Mouse (Mus musculus) yolk sac, embryonic 10.5 days (tissue): ENCODE data around the gene Tamm41.

Experiments used
- DNase-seq: peaks from one replicate; pipeline ENCODE4 v3.0.0-alpha.2; 2017; ENCODE audit warnings: low spot score

Gene Tamm41

GRCm38 (mm10) chr6:115027485-115027992 lies 10.1 kb downstream of the Tamm41 start:
- no peak for DNase-seq

GRCm38 (mm10) chr6:115022876-115023275 lies 14.8 kb downstream of the Tamm41 start:
- no peak for DNase-seq

DNA sequence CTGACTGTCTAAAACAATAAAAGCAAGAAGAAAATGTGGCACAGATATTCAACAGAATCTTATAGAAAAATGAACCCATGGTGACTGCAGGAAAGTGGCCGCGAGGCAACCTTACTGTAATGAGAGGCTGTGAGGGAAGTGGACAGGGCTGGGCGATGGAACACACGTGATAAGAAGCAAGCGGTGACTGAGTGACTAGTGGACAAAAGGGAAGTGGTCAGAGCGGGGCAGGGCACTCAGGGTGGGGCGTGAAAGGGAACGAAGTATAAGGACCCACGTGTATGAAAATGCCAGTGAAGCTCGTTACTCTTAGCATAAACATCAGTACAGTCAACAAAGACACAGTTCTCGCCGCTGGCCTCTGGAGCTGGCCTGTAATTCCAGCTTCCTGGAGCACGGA lies 22.2 kb downstream of the Tamm41 start:
- DNase-seq = no peak

DNA sequence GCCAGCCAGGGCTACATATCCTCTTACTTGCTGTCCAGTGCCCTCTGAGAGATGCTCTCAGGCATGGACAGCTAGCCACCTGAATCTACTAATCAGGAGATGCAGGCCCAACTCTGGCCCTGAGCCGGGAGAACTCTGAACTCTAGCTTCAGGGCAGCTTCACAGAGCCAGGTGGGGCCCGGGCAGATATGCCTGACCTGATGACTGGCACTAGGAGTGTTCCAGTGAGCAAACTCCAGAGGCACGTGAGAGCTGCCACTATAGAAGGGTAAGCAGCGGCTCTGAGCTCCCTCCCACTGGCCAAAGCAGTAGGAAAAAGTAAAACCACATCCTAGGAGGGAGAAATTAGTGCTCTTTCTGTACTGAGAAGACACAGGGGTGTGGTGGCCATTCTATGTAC lies 24.1 kb downstream of the Tamm41 start:
- DNase-seq = no peak

DNA sequence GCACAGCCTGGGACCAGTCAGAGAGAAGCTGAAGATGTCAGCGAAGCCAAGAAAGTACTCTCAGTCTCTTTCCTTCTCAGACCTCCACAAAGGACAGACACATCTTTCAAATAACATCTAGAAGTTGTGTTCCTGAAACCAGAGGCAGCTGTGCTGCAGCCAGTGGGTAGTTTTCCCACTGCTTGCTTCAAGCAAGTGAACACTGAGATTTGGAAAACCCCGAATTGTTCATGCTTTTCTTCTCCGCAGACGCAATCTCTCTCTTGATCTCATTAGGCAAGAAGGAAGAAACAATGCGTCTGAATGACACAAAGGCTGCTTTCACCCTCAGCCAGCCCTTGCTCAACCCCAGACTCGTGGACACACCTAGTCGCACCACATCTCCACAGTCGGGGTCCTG lies 25.9 kb downstream of the Tamm41 start:
- no peak for DNase-seq

DNA sequence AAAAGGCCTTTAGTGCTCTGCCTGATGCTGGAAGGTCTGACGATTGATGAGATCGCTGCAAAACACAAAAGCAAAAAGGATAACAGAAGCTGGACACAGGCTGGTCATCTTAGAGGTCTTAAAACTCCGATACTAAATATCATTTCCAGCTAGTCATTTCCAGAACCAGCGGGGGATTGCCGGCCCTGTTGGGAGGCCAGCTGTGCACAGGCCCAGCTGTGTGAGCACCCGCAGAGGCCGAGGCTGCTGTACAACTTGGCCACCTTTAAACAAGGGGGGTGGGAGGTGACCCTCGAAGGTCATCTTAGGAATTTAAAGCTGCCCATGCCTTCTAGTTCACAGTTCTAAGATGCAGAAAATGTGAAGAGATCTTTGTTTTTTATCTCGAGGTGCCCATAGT lies 26.9 kb downstream of the Tamm41 start:
- DNase-seq = no peak

- DNase-seq = no peak
Observed at GRCm38 (mm10) chr6:115010304-115010703, 27.4 kb downstream of the Tamm41 start.

DNA sequence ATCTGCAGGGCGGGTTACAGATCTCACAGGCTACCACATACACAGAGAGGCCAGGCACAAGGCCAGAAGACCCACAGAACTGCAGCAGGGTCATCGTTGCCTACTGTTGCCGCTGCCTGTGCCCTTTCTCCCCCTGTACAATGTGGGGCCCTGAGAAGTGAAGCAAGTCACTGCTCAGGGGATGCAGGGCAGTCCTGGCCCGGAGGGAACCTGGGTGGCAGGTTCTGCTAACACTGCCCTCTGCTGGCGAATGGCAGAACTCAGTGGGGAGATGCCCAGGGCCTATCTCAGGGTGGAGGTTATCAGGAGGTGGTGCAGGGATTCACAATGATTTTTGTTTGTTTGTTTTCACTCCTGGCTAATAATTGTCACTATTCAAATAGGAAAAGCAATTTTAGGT lies 29.9 kb downstream of the Tamm41 start:
- peak; percentile 29 for DNase-seq

GRCm38 (mm10) chr6:115006948-115007347 lies 30.7 kb downstream of the Tamm41 start:
- peak; percentile 48 for DNase-seq

DNA sequence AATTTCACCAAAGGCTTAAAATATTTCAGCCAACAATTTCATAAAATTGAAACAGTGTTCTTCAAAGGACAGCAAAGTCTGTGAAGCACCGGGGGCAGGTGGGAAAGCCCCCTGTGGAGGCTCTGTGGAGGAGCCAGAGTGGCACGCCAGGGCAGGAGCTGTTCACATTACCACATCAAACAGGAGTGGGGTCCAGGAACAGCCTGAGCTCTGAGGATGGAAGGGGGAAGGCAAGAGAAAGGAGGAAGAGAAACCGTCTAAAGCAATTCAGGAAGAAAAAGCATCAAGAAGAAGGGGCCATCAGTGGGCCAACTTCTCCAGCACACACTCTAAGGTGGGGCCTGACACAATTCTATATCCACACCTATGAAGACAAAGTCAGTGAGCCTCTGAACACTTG lies 31.6 kb downstream of the Tamm41 start:
- no peak for DNase-seq

DNA sequence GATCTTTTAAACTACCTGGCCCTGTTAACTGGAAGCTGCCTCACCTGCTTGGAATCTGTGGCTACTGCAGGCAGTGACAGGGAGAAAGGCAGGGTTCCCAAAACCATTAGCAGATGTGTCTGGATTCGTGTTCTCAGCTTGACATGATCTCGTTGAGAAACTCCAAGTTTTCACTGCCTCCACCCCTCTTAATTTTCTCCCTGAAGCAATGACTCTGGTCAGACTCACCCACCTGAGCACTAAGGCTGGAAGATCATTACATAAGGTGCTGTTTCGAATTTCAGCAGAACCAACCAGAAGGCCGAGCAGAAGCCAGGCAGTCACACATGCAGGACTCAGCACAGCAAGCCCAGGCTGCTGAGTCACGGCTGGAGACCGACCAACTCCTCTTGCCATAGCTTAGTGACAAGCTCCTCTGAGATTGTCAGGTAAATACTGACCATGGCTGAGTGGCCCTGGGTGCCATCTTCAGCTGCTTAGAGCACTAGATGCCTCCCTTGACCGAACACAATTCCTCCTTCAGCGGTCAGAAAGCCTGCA lies 32.3 kb downstream of the Tamm41 start:
- DNase-seq = no peak

DNA sequence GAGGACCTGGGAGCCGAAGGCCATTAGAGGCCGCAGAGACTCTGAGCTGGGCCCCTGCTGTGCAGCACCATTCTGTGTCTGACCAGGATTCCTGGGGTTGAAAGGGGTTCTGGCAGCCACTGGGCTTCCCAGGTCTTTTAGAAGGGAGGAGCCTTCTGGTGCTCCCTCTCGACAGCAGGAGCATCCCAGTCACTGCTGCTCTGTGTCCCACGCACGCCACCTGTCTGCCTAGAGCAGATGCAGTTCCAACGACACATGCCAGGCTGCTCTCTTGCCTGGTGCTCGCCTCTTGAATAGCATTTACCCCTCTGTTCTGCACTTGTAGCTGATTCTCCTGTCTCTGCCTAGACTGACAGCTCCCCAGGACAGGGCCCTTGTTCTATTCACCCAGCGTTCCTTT lies 33.0 kb downstream of the Tamm41 start:
- DNase-seq = no peak

DNA sequence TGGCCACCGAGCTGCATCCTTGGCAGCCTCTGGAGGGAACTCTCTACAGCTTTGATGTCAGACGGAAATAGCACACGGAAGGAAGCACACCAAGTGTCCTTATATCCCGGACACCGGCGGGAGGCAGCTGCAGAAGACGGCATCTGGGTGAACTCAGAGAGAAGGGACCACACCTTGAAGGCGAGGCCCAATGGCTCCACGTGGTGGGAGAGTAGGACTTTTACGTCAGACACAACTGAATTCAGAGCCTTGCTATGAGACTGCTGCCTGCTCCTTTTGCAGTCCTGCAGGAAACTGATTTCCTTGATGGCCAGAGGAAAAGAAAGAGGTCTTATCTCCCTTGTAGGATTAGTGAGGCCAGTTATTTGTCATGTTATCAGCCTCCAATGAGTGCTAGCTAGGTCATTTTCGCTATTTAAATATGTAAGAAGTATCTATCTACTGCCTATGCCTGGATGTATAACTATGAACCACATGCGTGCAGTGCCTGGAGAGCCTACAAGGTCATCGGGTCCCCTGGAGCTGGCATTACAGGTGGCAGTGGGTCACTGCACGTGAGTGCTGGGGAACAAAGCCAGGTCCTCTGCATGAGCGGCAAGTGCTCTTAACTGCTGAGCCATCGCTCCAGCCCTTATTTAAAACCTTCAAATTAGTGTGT lies 39.2 kb downstream of the Tamm41 start:
- DNase-seq = no peak

DNA sequence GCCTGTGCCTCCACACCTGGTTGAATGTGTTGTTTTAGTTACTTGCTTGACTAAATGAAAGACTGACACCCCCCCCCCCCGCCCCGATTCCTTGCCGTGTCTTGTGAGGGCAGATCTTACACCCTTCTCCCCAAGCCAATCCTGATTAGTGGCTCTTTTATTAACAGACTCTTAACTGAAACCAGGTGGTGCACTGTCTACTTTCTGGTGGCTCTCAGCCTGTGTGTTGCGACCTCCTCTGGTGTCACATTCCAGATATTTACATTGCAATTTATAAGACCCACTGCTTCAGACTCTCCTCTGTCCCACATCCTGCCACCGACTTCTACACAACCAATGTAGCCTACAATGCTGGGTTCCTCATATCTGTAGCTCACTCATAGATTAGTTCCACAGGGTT lies 40.2 kb downstream of the Tamm41 start:
- DNase-seq = no peak

- no peak for DNase-seq
Observed at GRCm38 (mm10) chr6:114996910-114997309, 40.8 kb downstream of the Tamm41 start.

GRCm38 (mm10) chr6:114994079-114994478 lies 43.6 kb downstream of the Tamm41 start:
- DNase-seq = no peak

DNA sequence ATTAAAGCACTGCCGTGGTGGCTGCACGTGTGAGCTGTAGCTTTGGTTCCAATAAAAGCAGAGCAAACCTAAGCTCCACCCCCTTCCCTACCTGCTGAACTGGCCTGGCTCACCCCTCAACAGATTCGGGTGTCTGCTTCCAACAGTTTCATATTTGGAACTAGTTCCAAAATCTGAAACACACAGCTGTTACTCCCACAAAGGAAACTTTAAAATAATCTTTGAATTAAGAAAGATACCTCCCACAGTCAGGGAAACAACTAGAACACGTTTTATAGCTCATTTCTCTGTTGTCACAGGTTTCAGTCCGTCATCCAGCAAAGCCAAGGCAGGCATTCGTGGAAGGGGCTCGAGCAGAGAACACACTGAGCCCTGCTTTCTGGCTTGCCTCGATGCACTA lies 44.0 kb downstream of the Tamm41 start:
- DNase-seq = no peak

DNA sequence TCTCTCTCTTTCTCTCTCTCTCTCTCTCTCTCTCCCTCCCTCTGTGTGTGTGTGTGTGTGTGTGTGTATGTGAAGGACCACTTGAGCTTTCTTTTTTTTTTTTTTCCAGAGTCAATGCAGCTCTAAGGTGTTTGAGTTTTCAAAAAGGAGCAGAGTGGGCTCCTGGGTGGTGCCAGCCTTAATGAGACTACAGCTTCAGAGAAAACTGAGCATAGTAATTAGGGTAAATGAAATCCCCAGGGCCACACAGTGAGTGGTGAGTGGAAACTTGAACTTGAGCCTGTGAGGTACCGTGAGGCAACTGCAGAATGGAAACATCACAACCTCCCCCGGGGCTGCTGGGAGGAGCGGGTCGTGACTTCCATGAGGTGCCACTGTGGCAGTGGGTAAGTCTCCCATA lies 45.8 kb downstream of the Tamm41 start:
- DNase-seq = no peak

DNA sequence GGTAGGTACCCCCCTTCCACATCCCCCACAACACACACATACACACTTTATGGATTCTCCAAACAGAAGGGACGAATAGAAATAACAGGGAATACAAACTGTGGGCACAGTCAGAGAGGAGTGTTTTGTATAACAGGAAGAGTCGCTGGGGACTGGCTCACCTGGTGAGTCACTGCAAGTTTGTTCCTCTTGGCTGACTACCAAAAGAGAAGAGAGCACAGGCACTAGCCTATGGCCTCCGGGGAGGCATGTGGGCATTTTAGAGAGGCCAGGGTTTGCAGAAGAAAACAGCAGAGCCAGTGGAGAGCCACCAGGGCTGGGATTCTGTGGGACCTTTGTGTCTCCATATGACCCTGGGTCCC lies 49.1 kb downstream of the Tamm41 start:
- DNase-seq = no peak

GRCm38 (mm10) chr6:114987966-114988618 lies 49.6 kb downstream of the Tamm41 start:
- no peak for DNase-seq

DNA sequence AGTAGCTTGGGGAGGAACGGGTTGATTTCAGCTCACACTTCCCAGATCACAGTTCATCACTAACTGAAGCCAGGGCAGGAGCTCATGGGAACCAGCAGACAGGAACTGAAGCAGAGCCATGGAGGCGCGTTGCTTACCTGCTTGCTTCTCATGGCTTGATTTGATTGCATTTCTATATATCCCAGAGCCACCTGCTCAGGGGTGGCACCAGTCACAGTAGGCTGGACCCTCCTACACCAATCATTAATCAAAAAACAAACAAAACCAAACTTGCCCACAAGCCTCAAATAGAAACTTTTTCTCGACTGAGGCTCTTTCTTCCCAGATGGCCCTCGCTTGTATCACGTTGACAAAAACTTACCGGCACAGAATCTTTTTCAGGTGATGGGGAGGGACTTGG lies 55.0 kb downstream of the Tamm41 start:
- no peak for DNase-seq

- DNase-seq = no peak
Observed at GRCm38 (mm10) chr6:114979715-114980114, 58.0 kb downstream of the Tamm41 start.

- no peak for DNase-seq
Observed at GRCm38 (mm10) chr6:114976915-114977419, 60.7 kb downstream of the Tamm41 start.
